Mouse (Mus musculus): ENCODE results near the gene Olfr1049. TPM values are rescaled to one million over a fixed set of nuclear protein-coding genes. Genes with fewer than 3 reads are reported as not detected.

Olfr1049 gene
- polyA plus RNA-seq (2012; rRNA removed) = not detected in 2 replicates

GRCm38 (mm10) chr2:86258228-86258627, at the start of gene Olfr1049:
Olfr1049 (minus strand) TSS chr2:86258328.

GRCm38 (mm10) chr2:86292155-86292554, 34.0 kb upstream of the Olfr1049 start, which contains the start of gene Olfr1052:
Olfr1052 (plus strand) TSS chr2:86292455.

GRCm38 (mm10) chr2:86278988-86279387, 20.9 kb upstream of the Olfr1049 start, which contains the start of gene Olfr1051:
Olfr1051 (minus strand) TSS chr2:86279088.

GRCm38 (mm10) chr2:86240189-86240588, 17.9 kb downstream of the Olfr1049 start, which contains the start of gene Olfr1048:
Olfr1048 (minus strand) TSS chr2:86240289.

GRCm38 (mm10) chr2:86231301-86231700, 26.8 kb downstream of the Olfr1049 start, which contains the start of gene Olfr1047:
Olfr1047 (minus strand) TSS chr2:86231401.

GRCm38 (mm10) chr2:86219214-86219613, 38.9 kb downstream of the Olfr1049 start, which contains the start of gene Olfr1046:
Olfr1046 (minus strand) TSS chr2:86219314.

Other genes with a start within 250 kb of the Olfr1049 start
- gene Olfr1033, start 237.7 kb downstream of the Olfr1049 start, polyA plus RNA-seq (2012; rRNA removed) = 1.4 and 1.5 TPM in 2 replicates
- 0.37 and 0.41 TPM in 2 replicates for gene Olfr1034, start 212.5 kb downstream of the Olfr1049 start, polyA plus RNA-seq (2012; rRNA removed)
- not detected in 2 replicates for gene Olfr1036, start 184.3 kb downstream of the Olfr1049 start, polyA plus RNA-seq (2012; rRNA removed)
- gene Olfr1037, start 170.9 kb downstream of the Olfr1049 start, polyA plus RNA-seq (2012; rRNA removed) = not detected in 2 replicates
- not detected in 2 replicates for gene Olfr1039, start 122.4 kb downstream of the Olfr1049 start, polyA plus RNA-seq (2012; rRNA removed)
- not detected in 2 replicates for gene Olfr1040, start 111.6 kb downstream of the Olfr1049 start, polyA plus RNA-seq (2012; rRNA removed)
- not detected in 2 replicates for gene Olfr1042, start 96.5 kb downstream of the Olfr1049 start, polyA plus RNA-seq (2012; rRNA removed)
- gene Olfr1043, start 90.8 kb downstream of the Olfr1049 start, polyA plus RNA-seq (2012; rRNA removed) = not detected in 2 replicates
- not detected in 2 replicates for gene Olfr1044, start 80.5 kb downstream of the Olfr1049 start, polyA plus RNA-seq (2012; rRNA removed)
- gene Olfr52, start 72.6 kb downstream of the Olfr1049 start, polyA plus RNA-seq (2012; rRNA removed) = not detected in 2 replicates
- not detected in 2 replicates for gene Olfr1045, start 55.3 kb downstream of the Olfr1049 start, polyA plus RNA-seq (2012; rRNA removed)
- gene Olfr1046, start 39.0 kb downstream of the Olfr1049 start, polyA plus RNA-seq (2012; rRNA removed) = not detected in 2 replicates
- not detected in 2 replicates for gene Olfr1047, start 26.9 kb downstream of the Olfr1049 start, polyA plus RNA-seq (2012; rRNA removed)
- not detected in 2 replicates for gene Olfr1048, start 18.0 kb downstream of the Olfr1049 start, polyA plus RNA-seq (2012; rRNA removed)
- not detected in 2 replicates for gene Olfr1051, start 20.8 kb upstream of the Olfr1049 start, polyA plus RNA-seq (2012; rRNA removed)
- gene Olfr1052, start 34.1 kb upstream of the Olfr1049 start, polyA plus RNA-seq (2012; rRNA removed) = not detected in 2 replicates
- not detected in 2 replicates for gene Olfr1053, start 57.0 kb upstream of the Olfr1049 start, polyA plus RNA-seq (2012; rRNA removed)
- gene Olfr1054, start 77.1 kb upstream of the Olfr1049 start, polyA plus RNA-seq (2012; rRNA removed) = not detected in 2 replicates
- not detected in 2 replicates for gene Olfr1055, start 92.0 kb upstream of the Olfr1049 start, polyA plus RNA-seq (2012; rRNA removed)
- gene Olfr1056, start 104.1 kb upstream of the Olfr1049 start, polyA plus RNA-seq (2012; rRNA removed) = not detected in 2 replicates
- not detected in 2 replicates for gene Olfr1057, start 120.1 kb upstream of the Olfr1049 start, polyA plus RNA-seq (2012; rRNA removed)
- not detected in 2 replicates for gene Olfr1058, start 130.2 kb upstream of the Olfr1049 start, polyA plus RNA-seq (2012; rRNA removed)
- not detected in 2 replicates for gene Olfr1061, start 155.7 kb upstream of the Olfr1049 start, polyA plus RNA-seq (2012; rRNA removed)
- gene Olfr1062, start 168.4 kb upstream of the Olfr1049 start, polyA plus RNA-seq (2012; rRNA removed) = not detected in 2 replicates
- not detected in 2 replicates for gene Olfr1065, start 192.3 kb upstream of the Olfr1049 start, polyA plus RNA-seq (2012; rRNA removed)
- not detected in 2 replicates for gene Olfr1066, start 197.9 kb upstream of the Olfr1049 start, polyA plus RNA-seq (2012; rRNA removed)
- gene Olfr228, start 229.1 kb upstream of the Olfr1049 start, polyA plus RNA-seq (2012; rRNA removed) = not detected in 2 replicates